Mouse (Mus musculus) midbrain, embryonic 10.5 days (tissue): ENCODE measurements around the gene Scgb2b26. TPM values are rescaled to one million over a fixed set of nuclear protein-coding genes. Genes with fewer than 3 reads are reported as not detected.
"Not testable (repeated sequence)": the region's sequence is repeated elsewhere in the genome, so short reads cannot be mapped to it uniquely, and the experiment has no call there.

Source experiments
- DNase-seq: peaks from one replicate; pipeline ENCODE4 v3.0.0-alpha.2; 2017; ENCODE audit warnings: low spot score
- H3K27ac ChIP-seq: fragments of 300-500 bp; sonication (generic); replicated peaks from 2 replicates; pipeline ENCODE4 v1.5.1; 2016; ENCODE audit warnings: mild to moderate bottlenecking
- H3K27me3 ChIP-seq: fragments of 300-500 bp; sonication (generic); 2 replicates; pipeline ENCODE4 v1.6.1; 2016; ENCODE audit warnings: low read depth, mild to moderate bottlenecking; ENCODE audit not compliant: poor library complexity, severe bottlenecking
- H3K36me3 ChIP-seq: fragments of 300-500 bp; sonication (generic); 2 replicates; pipeline ENCODE4 v1.6.1; 2016; ENCODE audit warnings: mild to moderate bottlenecking, moderate library complexity
- H3K4me1 ChIP-seq: fragments of 300-500 bp; sonication (generic); 2 replicates; pipeline ENCODE4 v1.6.1; 2016
- H3K4me3 ChIP-seq: fragments of 300-500 bp; sonication (generic); 2 replicates; pipeline ENCODE4 v1.5.1; 2016; ENCODE audit warnings: mild to moderate bottlenecking, moderate library complexity
- H3K9me3 ChIP-seq: fragments of 300-500 bp; sonication (generic); replicated peaks from 2 replicates; pipeline ENCODE4 v1.6.1; 2016; ENCODE audit warnings: mild to moderate bottlenecking
- WGBS: fragments of 180-500 bp; shearing (Covaris S2); methylation state at CpG from one replicate; pipeline ENCODE4 v1.1.7; 2016; 5-methylcytosine and 5-hydroxymethylcytosine counted together
- polyA plus RNA-seq: library from polyadenylated mRNA; unstranded; fragments of >200 nt; fragmentation: Nextera tagmentation; extraction: Ambion mirVana; gene quantifications from 2 replicates; pipeline ENCODE4 v1.2.1, GENCODE M21; 2016

Gene Scgb2b26
- not detected in 2 replicates for polyA plus RNA-seq

DNA sequence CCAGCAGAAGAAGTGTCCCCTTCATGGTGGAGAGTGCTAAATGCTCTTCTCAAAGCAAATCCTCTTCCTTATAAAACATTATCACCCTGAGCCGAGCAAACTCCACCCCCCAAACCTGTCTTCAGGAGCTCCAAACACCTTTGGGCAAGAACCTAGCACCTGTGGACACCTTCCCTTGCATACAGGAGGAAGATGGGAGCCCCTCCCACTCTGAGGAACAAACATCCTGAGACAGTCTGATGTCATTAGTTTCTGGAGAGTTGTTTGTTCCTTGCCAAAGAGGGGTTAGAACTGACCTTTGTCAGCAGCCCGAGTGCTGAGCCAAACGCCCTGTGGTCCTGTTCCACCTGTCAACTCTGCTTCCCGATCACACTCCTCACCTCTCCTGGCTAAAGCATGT lies at the start of gene Scgb2b26:
Gene Scgb2b26, minus strand, starts transcription at position 101 of the 400 bp plus-strand sequence.
- H3K27ac ChIP-seq = no peak within 1 kb of the TSS
- H3K4me1 ChIP-seq = no peaks in the 10 kb centered on the region
- no peak for DNase-seq
- 88% methylated on average over 4 of the region's 4 CpGs for WGBS
- H3K9me3 ChIP-seq = peaks cover 84% of the 10 kb centered on the region
- H3K4me3 ChIP-seq = no peak within 1 kb of the TSS
- H3K36me3 ChIP-seq = no peaks in the 10 kb centered on the region
- H3K27me3 ChIP-seq = no peaks in the 10 kb centered on the region

DNA sequence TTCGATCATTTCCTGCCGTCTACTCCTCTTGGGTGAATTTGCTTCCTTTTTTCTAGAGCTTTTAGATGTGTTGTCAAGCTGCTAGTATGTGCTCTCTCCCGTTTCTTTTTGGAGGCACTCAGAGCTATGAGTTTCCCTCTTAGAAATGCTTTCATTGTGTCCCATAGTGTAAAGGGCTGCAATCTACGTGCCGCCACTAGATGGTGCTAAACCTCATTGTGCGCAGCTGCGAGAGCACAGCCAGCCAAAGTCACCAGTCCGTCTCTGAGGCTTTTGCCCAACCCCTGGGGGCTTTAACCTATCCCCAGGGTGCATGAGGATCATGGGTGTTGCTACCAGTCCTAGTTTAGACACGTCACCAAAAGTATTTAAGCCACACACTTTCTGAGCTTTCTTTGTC lies 37.4 kb upstream of the Scgb2b26 start:
- 32% methylated on average over 8 of the region's 9 CpGs for WGBS
- H3K4me3 ChIP-seq, H3K27me3 ChIP-seq, H3K4me1 ChIP-seq, H3K27ac ChIP-seq, H3K36me3 ChIP-seq: not testable (repeated sequence)
- peak; percentile 12 for DNase-seq
- peaks cover 44% of the 10 kb centered on the region for H3K9me3 ChIP-seq

DNA sequence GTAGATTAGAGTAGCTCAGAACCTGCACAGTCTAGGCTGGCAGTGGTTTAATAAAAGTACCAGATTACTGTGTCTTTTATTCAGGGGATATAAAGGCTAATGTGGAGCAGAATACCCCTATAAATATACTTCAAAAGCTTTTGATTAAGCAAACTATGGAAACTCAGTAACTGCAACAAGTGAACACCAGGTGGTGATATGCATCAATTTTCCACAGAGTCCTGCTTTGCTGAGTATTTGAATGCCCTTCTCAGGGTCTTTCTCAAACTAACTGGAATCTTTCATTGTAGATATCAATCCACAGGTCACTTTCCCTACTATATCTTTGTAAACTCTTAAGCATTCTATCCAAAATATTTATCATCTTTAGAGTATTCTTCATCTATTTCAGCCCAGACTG lies 41.9 kb downstream of the Scgb2b26 start:
- no peaks in the 10 kb centered on the region for H3K27me3 ChIP-seq
- H3K4me1 ChIP-seq = no peaks in the 10 kb centered on the region
- H3K27ac ChIP-seq = no peak overlapping the region
- H3K36me3 ChIP-seq = no peaks in the 10 kb centered on the region
- no peak overlapping the region for H3K4me3 ChIP-seq
- H3K9me3 ChIP-seq = peaks cover 62% of the 10 kb centered on the region
- DNase-seq = no peak

DNA sequence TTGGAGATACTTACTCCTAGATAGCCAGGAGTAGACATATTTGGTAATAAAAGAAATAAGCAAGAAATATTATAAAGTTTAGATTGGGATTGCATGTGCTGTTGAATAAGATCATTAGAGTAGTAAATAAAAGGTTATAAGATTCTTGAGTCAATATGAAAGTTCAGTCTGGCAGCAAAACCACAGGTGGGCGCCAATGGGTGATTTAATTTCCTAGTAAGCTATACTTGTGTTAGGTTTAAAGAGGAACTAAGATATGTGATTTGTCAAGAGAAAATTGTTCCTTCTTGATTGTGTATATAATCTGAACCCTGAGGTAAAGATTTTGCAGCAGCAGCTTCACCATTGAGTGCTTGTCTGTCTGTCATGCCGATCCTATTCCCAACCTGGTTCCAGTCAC lies 44.0 kb downstream of the Scgb2b26 start:
- Histone ChIP-seq H3K9me3 (peaks cover 84% of the 10 kb centered on the region), H3K4me3 (no peak overlapping the region), H3K27ac (no peak overlapping the region), H3K4me1 (no peaks in the 10 kb centered on the region), H3K36me3 (no peaks in the 10 kb centered on the region), H3K27me3 (no peaks in the 10 kb centered on the region)
- WGBS = 87% methylated on average over 2 of the region's 2 CpGs
- DNase-seq = no peak

GRCm38 (mm10) chr7:33900007-33900406 lies 44.8 kb downstream of the Scgb2b26 start:
- Histone ChIP-seq H3K36me3 (no peaks in the 10 kb centered on the region), H3K4me3 (no peak overlapping the region), H3K9me3 (peaks cover 90% of the 10 kb centered on the region), H3K27me3 (no peaks in the 10 kb centered on the region), H3K4me1 (no peaks in the 10 kb centered on the region), H3K27ac (no peak overlapping the region)
- DNase-seq = no peak
- WGBS = 82% methylated on average over 2 of the region's 2 CpGs

Other genes with a start within 250 kb of the Scgb2b26 start
- gene Scgb2b24, start 205.7 kb downstream of the Scgb2b26 start, polyA plus RNA-seq = not detected in 2 replicates
- not detected in 2 replicates for gene Scgb1b24, start 201.2 kb downstream of the Scgb2b26 start, polyA plus RNA-seq
- not detected in 2 replicates for gene Scgb2b27, start 68.9 kb upstream of the Scgb2b26 start, polyA plus RNA-seq
- gene Scgb1b27, start 76.4 kb upstream of the Scgb2b26 start, polyA plus RNA-seq = not detected in 2 replicates
- gene Scgb1b30, start 150.4 kb upstream of the Scgb2b26 start, polyA plus RNA-seq = not detected in 2 replicates
- gene Wtip, start 188.2 kb upstream of the Scgb2b26 start, polyA plus RNA-seq = 3.3 and 5.0 TPM in 2 replicates
- gene Uba2, start 224.6 kb upstream of the Scgb2b26 start, polyA plus RNA-seq = 287 and 288 TPM in 2 replicates